Mouse (Mus musculus): ENCODE results near the gene Defb30. TPM values are rescaled to one million over a fixed set of nuclear protein-coding genes. Genes with fewer than 3 reads are reported as not detected.

Defb30 gene
- total RNA-seq (2014; fragmentation: Nextera tagmentation) (not detected in 2 replicates), total RNA-seq (2017) (not detected in 2 replicates), polyA plus RNA-seq (2012) (not detected in 2 replicates)

- no peak for ATAC-seq (ENCODE audit: extremely low read depth, insufficient number of reproducible peaks, low FRiP score, poor library complexity, severe bottlenecking)
- Histone ChIP-seq H3K4me1 (ENCODE audit: insufficient read depth, low read depth, low read length) (no peaks in the 10 kb centered on the region), H3K4me3 (ENCODE audit: low read depth, low read length) (no peak within 1 kb of the TSS), H3K27me3 (ENCODE audit: insufficient read depth, low read length) (peaks cover 11% of the 10 kb centered on the region; the same call in 1 of the 2 replicates), H3K36me3 (replicated peaks) (no peaks in the 10 kb centered on the region), H3K9me3 (replicated peaks) (no peaks in the 10 kb centered on the region)
- DNase-seq (ENCODE audit: low spot score) = no peak
- TF ChIP-seq TAL1 (conservative IDR thresholded peaks at IDR 0.05; ENCODE audit: low read depth, low read length) (no peak), CTCF (IDR thresholded peaks at IDR 0.05; ENCODE audit: low read depth, low read length) (no peak), POLR2AphosphoS5 (IDR thresholded peaks at IDR 0.05; ENCODE audit: insufficient replicate concordance, low read depth, low read length) (no peak), GATA1 (IDR thresholded peaks at IDR 0.05; ENCODE audit: borderline replicate concordance, low read length) (no peak), GATA2 (IDR thresholded peaks at IDR 0.05; ENCODE audit: borderline replicate concordance, low read depth, low read length) (no peak)
Measured at GRCm38 (mm10) chr14:63049910-63050370, at the start of gene Defb30. Gene Defb30, minus strand, starts transcription at chr14:63049960.

GRCm38 (mm10) chr14:63067708-63068107 lies 17.9 kb upstream of the Defb30 start:
- H3K27me3 ChIP-seq (ENCODE audit: insufficient read depth, low read length) = peaks cover 49% of the 10 kb centered on the region
- H3K4me3 ChIP-seq (ENCODE audit: low read depth, low read length) = no peak overlapping the region; the same call in 1 of the 2 replicates
- DNase-seq (ENCODE audit: low spot score) (no peak), ATAC-seq (ENCODE audit: extremely low read depth, insufficient number of reproducible peaks, low FRiP score, poor library complexity, severe bottlenecking) (no peak)
- no peaks in the 10 kb centered on the region for H3K9me3 ChIP-seq (replicated peaks)
- TF ChIP-seq CTCF (IDR thresholded peaks at IDR 0.05; ENCODE audit: low read depth, low read length) (no peak), POLR2AphosphoS5 (IDR thresholded peaks at IDR 0.05; ENCODE audit: insufficient replicate concordance, low read depth, low read length) (no peak), GATA2 (IDR thresholded peaks at IDR 0.05; ENCODE audit: borderline replicate concordance, low read depth, low read length) (no peak), TAL1 (conservative IDR thresholded peaks at IDR 0.05; ENCODE audit: low read depth, low read length) (no peak), GATA1 (IDR thresholded peaks at IDR 0.05; ENCODE audit: borderline replicate concordance, low read length) (no peak)
- peaks cover 16% of the 10 kb centered on the region for H3K4me1 ChIP-seq (ENCODE audit: insufficient read depth, low read depth, low read length)
- H3K36me3 ChIP-seq (replicated peaks) = no peaks in the 10 kb centered on the region

GRCm38 (mm10) chr14:63066630-63067310 lies 17.0 kb upstream of the Defb30 start:
- H3K4me1 ChIP-seq (ENCODE audit: insufficient read depth, low read depth, low read length) = peaks cover 22% of the 10 kb centered on the region
- peaks cover 47% of the 10 kb centered on the region for H3K27me3 ChIP-seq (ENCODE audit: insufficient read depth, low read length)
- TF ChIP-seq CTCF (IDR thresholded peaks at IDR 0.05; ENCODE audit: low read depth, low read length) (peak; percentile 85), POLR2AphosphoS5 (IDR thresholded peaks at IDR 0.05; ENCODE audit: insufficient replicate concordance, low read depth, low read length) (no peak), GATA2 (IDR thresholded peaks at IDR 0.05; ENCODE audit: borderline replicate concordance, low read depth, low read length) (no peak), TAL1 (conservative IDR thresholded peaks at IDR 0.05; ENCODE audit: low read depth, low read length) (no peak), GATA1 (IDR thresholded peaks at IDR 0.05; ENCODE audit: borderline replicate concordance, low read length) (no peak)
- no peaks in the 10 kb centered on the region for H3K9me3 ChIP-seq (replicated peaks)
- ATAC-seq (ENCODE audit: extremely low read depth, insufficient number of reproducible peaks, low FRiP score, poor library complexity, severe bottlenecking) (no peak), DNase-seq (ENCODE audit: low spot score) (no peak)
- no peaks in the 10 kb centered on the region for H3K36me3 ChIP-seq (replicated peaks)
- no peak overlapping the region for H3K4me3 ChIP-seq (ENCODE audit: low read depth, low read length)

- Histone ChIP-seq H3K4me1 (ENCODE audit: insufficient read depth, low read depth, low read length) (peaks cover 30% of the 10 kb centered on the region), H3K9me3 (replicated peaks) (no peaks in the 10 kb centered on the region), H3K36me3 (replicated peaks) (no peaks in the 10 kb centered on the region), H3K27me3 (ENCODE audit: insufficient read depth, low read length) (peaks cover 46% of the 10 kb centered on the region), H3K4me3 (ENCODE audit: low read depth, low read length) (no peak overlapping the region)
- DNase-seq (ENCODE audit: low spot score) = no peak
- ATAC-seq (ENCODE audit: extremely low read depth, insufficient number of reproducible peaks, low FRiP score, poor library complexity, severe bottlenecking) = no peak
- no peak for TF ChIP-seq TAL1 (conservative IDR thresholded peaks at IDR 0.05; ENCODE audit: low read depth, low read length)
- no peak for TF ChIP-seq CTCF (IDR thresholded peaks at IDR 0.05; ENCODE audit: low read depth, low read length)
- no peak for TF ChIP-seq GATA1 (IDR thresholded peaks at IDR 0.05; ENCODE audit: borderline replicate concordance, low read length)
- no peak for TF ChIP-seq POLR2AphosphoS5 (IDR thresholded peaks at IDR 0.05; ENCODE audit: insufficient replicate concordance, low read depth, low read length)
- TF ChIP-seq GATA2 (IDR thresholded peaks at IDR 0.05; ENCODE audit: borderline replicate concordance, low read depth, low read length) = no peak
Measured at GRCm38 (mm10) chr14:63065391-63065790, 15.6 kb upstream of the Defb30 start.

DNA sequence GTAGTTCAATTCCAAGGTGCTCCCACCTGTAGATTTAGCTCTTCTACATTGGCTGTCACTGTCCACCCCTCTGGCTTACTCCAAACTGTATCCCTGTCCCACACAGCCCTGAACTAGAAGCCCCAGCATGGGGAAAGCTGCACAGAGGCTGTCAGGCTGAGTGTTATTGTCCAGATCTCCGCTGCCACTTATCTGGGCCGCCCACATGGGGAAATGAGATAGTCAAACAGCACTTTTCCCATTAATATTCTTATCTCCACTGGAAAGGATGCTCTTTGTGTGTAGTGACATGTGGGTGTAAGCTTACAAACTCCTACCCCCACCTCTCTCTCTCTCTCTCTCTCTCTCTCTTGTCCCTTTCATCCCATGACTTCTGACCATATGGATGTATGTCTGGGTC lies 12.4 kb upstream of the Defb30 start:
- ATAC-seq (ENCODE audit: extremely low read depth, insufficient number of reproducible peaks, low FRiP score, poor library complexity, severe bottlenecking) (peak; percentile 75), DNase-seq (ENCODE audit: low spot score) (no peak)
- Histone ChIP-seq H3K9me3 (replicated peaks) (no peaks in the 10 kb centered on the region), H3K4me3 (ENCODE audit: low read depth, low read length) (no peak overlapping the region), H3K4me1 (ENCODE audit: insufficient read depth, low read depth, low read length) (peaks cover 20% of the 10 kb centered on the region), H3K27me3 (ENCODE audit: insufficient read depth, low read length) (peaks cover 21% of the 10 kb centered on the region), H3K36me3 (replicated peaks) (no peaks in the 10 kb centered on the region)
- TF ChIP-seq CTCF (IDR thresholded peaks at IDR 0.05; ENCODE audit: low read depth, low read length) (no peak), TAL1 (conservative IDR thresholded peaks at IDR 0.05; ENCODE audit: low read depth, low read length) (peak; percentile 54; the same call in 1 of the 2 replicates)

DNA sequence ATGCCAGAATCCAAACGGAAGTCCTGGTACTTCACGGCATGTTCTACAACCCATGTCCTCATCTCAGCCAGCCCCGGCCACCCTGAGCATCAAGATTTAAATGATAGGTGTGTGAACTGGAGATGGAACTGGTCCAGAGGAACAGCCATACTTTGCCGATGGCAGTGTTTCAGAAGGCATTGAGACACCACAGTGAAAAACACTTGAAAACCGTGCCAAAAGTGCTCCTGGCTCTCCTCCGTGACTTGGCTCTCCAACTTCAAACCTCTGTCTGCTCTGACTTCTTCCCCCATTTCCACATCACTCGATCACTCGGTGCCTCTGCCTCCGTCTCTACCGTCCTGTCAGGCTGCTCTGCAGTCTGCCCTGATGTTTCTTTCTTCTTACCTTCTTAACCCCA lies 10.6 kb upstream of the Defb30 start:
- DNase-seq (ENCODE audit: low spot score) = no peak
- TF ChIP-seq GATA1 (IDR thresholded peaks at IDR 0.05; ENCODE audit: borderline replicate concordance, low read length) (no peak), POLR2AphosphoS5 (IDR thresholded peaks at IDR 0.05; ENCODE audit: insufficient replicate concordance, low read depth, low read length) (no peak), GATA2 (IDR thresholded peaks at IDR 0.05; ENCODE audit: borderline replicate concordance, low read depth, low read length) (no peak), CTCF (IDR thresholded peaks at IDR 0.05; ENCODE audit: low read depth, low read length) (no peak), TAL1 (conservative IDR thresholded peaks at IDR 0.05; ENCODE audit: low read depth, low read length) (no peak)
- Histone ChIP-seq H3K4me1 (ENCODE audit: insufficient read depth, low read depth, low read length) (peaks cover 15% of the 10 kb centered on the region), H3K9me3 (replicated peaks) (no peaks in the 10 kb centered on the region), H3K27me3 (ENCODE audit: insufficient read depth, low read length) (peaks cover 18% of the 10 kb centered on the region), H3K4me3 (ENCODE audit: low read depth, low read length) (no peak overlapping the region), H3K36me3 (replicated peaks) (no peaks in the 10 kb centered on the region)
- no peak for ATAC-seq (ENCODE audit: extremely low read depth, insufficient number of reproducible peaks, low FRiP score, poor library complexity, severe bottlenecking)
